Mouse (Mus musculus): ENCODE measurements around the gene Rplp0. TPM values are rescaled to one million over a fixed set of nuclear protein-coding genes. Genes with fewer than 3 reads are reported as not detected.

Gene Rplp0
- polyA plus RNA-seq, 2 experiments, result 2,068 to 3,411 TPM

GRCm38 (mm10) chr5:115543509-115544253, 15.6 kb upstream of the Rplp0 start:
- WGBS, result 36% methylated on average over 17 of the region's 17 CpGs
- Histone ChIP-seq H3K4me3 (replicated peaks; ENCODE audit: low read length) (no peak overlapping the region), H3K4me2 (replicated peaks; ENCODE audit: low read depth, low read length, severe bottlenecking) (0 out of 2 replicates have a peak overlapping the region, but pooled peaks have one; percentile 3), H3K4me1 (ENCODE audit: control insufficient read depth, insufficient read depth, low read length) (peaks cover 27% of the 10 kb centered on the region), H3K9me3 (ENCODE audit: control insufficient read depth, low read length) (no peaks in the 10 kb centered on the region), H3K36me3 (ENCODE audit: control insufficient read depth, insufficient read depth, low read length) (peaks cover 46% of the 10 kb centered on the region), H3K9ac (ENCODE audit: low read depth, low read length, severe bottlenecking) (peak overlapping the region; percentile 9; the same call in 1 of the 2 replicates), H3K27me3 (ENCODE audit: control insufficient read depth, insufficient read depth, low read length) (no peaks in the 10 kb centered on the region), H3K27ac (replicated peaks; ENCODE audit: low read depth, low read length) (peak overlapping the region; percentile 61)
- ATAC-seq (ENCODE audit: low FRiP score, low read depth), result peak; percentile 35
- no peak for TF ChIP-seq POLR2A (IDR thresholded peaks at IDR 0.05; ENCODE audit: borderline replicate concordance, extremely low read depth, insufficient read depth, insufficient read length)
- DNase-seq (ENCODE audit: low spot score), result peak; percentile 80

- Histone ChIP-seq H3K36me3 (ENCODE audit: control insufficient read depth, insufficient read depth, low read length) (peaks cover 57% of the 10 kb centered on the region), H3K4me3 (replicated peaks; ENCODE audit: low read length) (no peak overlapping the region), H3K4me2 (replicated peaks; ENCODE audit: low read depth, low read length, severe bottlenecking) (no peak overlapping the region), H3K27me3 (ENCODE audit: control insufficient read depth, insufficient read depth, low read length) (no peaks in the 10 kb centered on the region), H3K27ac (replicated peaks; ENCODE audit: low read depth, low read length) (no peak overlapping the region), H3K9ac (ENCODE audit: low read depth, low read length, severe bottlenecking) (0 out of 2 replicates have a peak overlapping the region, but pooled peaks have one; percentile 17), H3K9me3 (ENCODE audit: control insufficient read depth, low read length) (no peaks in the 10 kb centered on the region), H3K4me1 (ENCODE audit: control insufficient read depth, insufficient read depth, low read length) (peaks cover 27% of the 10 kb centered on the region)
- WGBS, result 39% methylated on average over 15 of the region's 18 CpGs
- DNase-seq (ENCODE audit: low spot score) (no peak), ATAC-seq (ENCODE audit: low FRiP score, low read depth) (no peak)
- TF ChIP-seq POLR2A (IDR thresholded peaks at IDR 0.05; ENCODE audit: borderline replicate concordance, extremely low read depth, insufficient read depth, insufficient read length), result no peak
Measured at GRCm38 (mm10) chr5:115544655-115545185, 14.5 kb upstream of the Rplp0 start.

GRCm38 (mm10) chr5:115545636-115546035, 13.6 kb upstream of the Rplp0 start:
- peaks cover 63% of the 10 kb centered on the region for H3K36me3 ChIP-seq (ENCODE audit: control insufficient read depth, insufficient read depth, low read length)

GRCm38 (mm10) chr5:115546536-115546935, 12.7 kb upstream of the Rplp0 start:
- H3K27me3 ChIP-seq (ENCODE audit: control insufficient read depth, insufficient read depth, low read length), result no peaks in the 10 kb centered on the region
- 74% methylated on average over 11 of the region's 11 CpGs for WGBS
- peaks cover 27% of the 10 kb centered on the region for H3K4me1 ChIP-seq (ENCODE audit: control insufficient read depth, insufficient read depth, low read length)
- ATAC-seq (ENCODE audit: low FRiP score, low read depth) (no peak), DNase-seq (ENCODE audit: low spot score) (no peak)
- H3K27ac ChIP-seq (replicated peaks; ENCODE audit: low read depth, low read length), result no peak overlapping the region
- no peak for TF ChIP-seq POLR2A (IDR thresholded peaks at IDR 0.05; ENCODE audit: borderline replicate concordance, extremely low read depth, insufficient read depth, insufficient read length)
- H3K4me2 ChIP-seq (replicated peaks; ENCODE audit: low read depth, low read length, severe bottlenecking), result no peak overlapping the region
- no peak overlapping the region for H3K9ac ChIP-seq (ENCODE audit: low read depth, low read length, severe bottlenecking)
- peaks cover 72% of the 10 kb centered on the region for H3K36me3 ChIP-seq (ENCODE audit: control insufficient read depth, insufficient read depth, low read length)
- no peaks in the 10 kb centered on the region for H3K9me3 ChIP-seq (ENCODE audit: control insufficient read depth, low read length)
- H3K4me3 ChIP-seq (replicated peaks; ENCODE audit: low read length), result no peak overlapping the region

More at GRCm38 (mm10) chr5:115545636-115546035, 13.6 kb upstream of the Rplp0 start:
- TF ChIP-seq POLR2A (IDR thresholded peaks at IDR 0.05; ENCODE audit: borderline replicate concordance, extremely low read depth, insufficient read depth, insufficient read length), result no peak
- WGBS, result 72% methylated on average over 14 of the region's 14 CpGs
- DNase-seq (ENCODE audit: low spot score), result no peak
- Histone ChIP-seq H3K4me1 (ENCODE audit: control insufficient read depth, insufficient read depth, low read length) (peaks cover 27% of the 10 kb centered on the region), H3K4me3 (replicated peaks; ENCODE audit: low read length) (no peak overlapping the region), H3K9ac (ENCODE audit: low read depth, low read length, severe bottlenecking) (no peak overlapping the region), H3K27ac (replicated peaks; ENCODE audit: low read depth, low read length) (no peak overlapping the region), H3K9me3 (ENCODE audit: control insufficient read depth, low read length) (no peaks in the 10 kb centered on the region), H3K4me2 (replicated peaks; ENCODE audit: low read depth, low read length, severe bottlenecking) (no peak overlapping the region), H3K27me3 (ENCODE audit: control insufficient read depth, insufficient read depth, low read length) (no peaks in the 10 kb centered on the region)
- ATAC-seq (ENCODE audit: low FRiP score, low read depth), result no peak

GRCm38 (mm10) chr5:115547014-115547413, 12.3 kb upstream of the Rplp0 start:
- Histone ChIP-seq H3K27ac (replicated peaks; ENCODE audit: low read depth, low read length) (no peak overlapping the region), H3K4me1 (ENCODE audit: control insufficient read depth, insufficient read depth, low read length) (peaks cover 27% of the 10 kb centered on the region), H3K9ac (ENCODE audit: low read depth, low read length, severe bottlenecking) (no peak overlapping the region)

More at GRCm38 (mm10) chr5:115547014-115547413, 12.3 kb upstream of the Rplp0 start:
- 67% methylated on average over 6 of the region's 6 CpGs for WGBS
- Histone ChIP-seq H3K4me3 (replicated peaks; ENCODE audit: low read length) (no peak overlapping the region), H3K27me3 (ENCODE audit: control insufficient read depth, insufficient read depth, low read length) (no peaks in the 10 kb centered on the region), H3K4me2 (replicated peaks; ENCODE audit: low read depth, low read length, severe bottlenecking) (no peak overlapping the region), H3K36me3 (ENCODE audit: control insufficient read depth, insufficient read depth, low read length) (peaks cover 77% of the 10 kb centered on the region), H3K9me3 (ENCODE audit: control insufficient read depth, low read length) (no peaks in the 10 kb centered on the region)
- ATAC-seq (ENCODE audit: low FRiP score, low read depth), result no peak
- no peak for TF ChIP-seq POLR2A (IDR thresholded peaks at IDR 0.05; ENCODE audit: borderline replicate concordance, extremely low read depth, insufficient read depth, insufficient read length)
- DNase-seq (ENCODE audit: low spot score), result no peak

All from limb, embryonic 14.5 days (tissue).